Mouse (Mus musculus) adrenal gland, postnatal 25 days (tissue): ENCODE measurements around the gene Lin7a. TPM values are rescaled to one million over a fixed set of nuclear protein-coding genes. Genes with fewer than 3 reads are reported as not detected.
"Not testable (repeated sequence)": the region's sequence is repeated elsewhere in the genome, so short reads cannot be mapped to it uniquely, and the experiment has no call there.

Experiments used
- DNase-seq: peaks from one replicate; pipeline ENCODE4 v3.0.0; 2021; ENCODE audit warnings: mixed read lengths
- total RNA-seq: library from RNA; stranded (reverse); gene quantifications from 2 replicates; pipeline ENCODE4 v1.2.3, GENCODE M21; 2021

Gene Lin7a
- total RNA-seq, 1 experiment from 2014 or later: 1.4 TPM

GRCm38 (mm10) chr10:107237076-107237475 is 34.4 kb upstream of the Lin7a start:
- no peak for DNase-seq

- DNase-seq: no peak
Measured at GRCm38 (mm10) chr10:107237736-107238135, 33.8 kb upstream of the Lin7a start.

GRCm38 (mm10) chr10:107238151-107238860 is 33.2 kb upstream of the Lin7a start:
- DNase-seq: no peak

DNA sequence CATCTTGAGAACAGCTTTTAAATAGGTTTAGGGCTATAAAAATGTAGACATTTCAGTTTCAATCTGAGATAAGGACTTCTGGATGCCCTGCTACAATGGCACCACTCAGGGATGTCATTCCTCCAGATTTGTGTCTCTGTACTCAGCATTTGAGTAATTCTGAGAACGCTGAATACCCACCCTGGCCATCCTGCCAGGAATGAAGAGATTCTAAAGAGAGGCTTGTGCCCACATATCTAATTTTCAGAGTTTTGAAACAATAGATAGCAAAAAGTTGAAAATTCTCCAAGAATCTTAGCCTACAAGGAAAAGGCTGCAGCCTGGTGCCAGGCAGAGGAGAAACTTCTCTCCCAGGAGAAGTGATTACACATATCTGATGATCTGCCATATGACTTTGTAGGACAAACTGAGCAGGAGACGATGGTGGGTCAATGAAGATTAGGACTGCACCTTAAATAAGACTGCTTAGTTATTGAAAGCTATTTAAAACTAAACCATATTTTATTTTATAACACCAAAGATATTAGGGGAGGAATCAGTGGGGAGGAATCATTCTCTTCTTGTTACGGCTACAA is 32.5 kb upstream of the Lin7a start:
- no peak for DNase-seq

DNA sequence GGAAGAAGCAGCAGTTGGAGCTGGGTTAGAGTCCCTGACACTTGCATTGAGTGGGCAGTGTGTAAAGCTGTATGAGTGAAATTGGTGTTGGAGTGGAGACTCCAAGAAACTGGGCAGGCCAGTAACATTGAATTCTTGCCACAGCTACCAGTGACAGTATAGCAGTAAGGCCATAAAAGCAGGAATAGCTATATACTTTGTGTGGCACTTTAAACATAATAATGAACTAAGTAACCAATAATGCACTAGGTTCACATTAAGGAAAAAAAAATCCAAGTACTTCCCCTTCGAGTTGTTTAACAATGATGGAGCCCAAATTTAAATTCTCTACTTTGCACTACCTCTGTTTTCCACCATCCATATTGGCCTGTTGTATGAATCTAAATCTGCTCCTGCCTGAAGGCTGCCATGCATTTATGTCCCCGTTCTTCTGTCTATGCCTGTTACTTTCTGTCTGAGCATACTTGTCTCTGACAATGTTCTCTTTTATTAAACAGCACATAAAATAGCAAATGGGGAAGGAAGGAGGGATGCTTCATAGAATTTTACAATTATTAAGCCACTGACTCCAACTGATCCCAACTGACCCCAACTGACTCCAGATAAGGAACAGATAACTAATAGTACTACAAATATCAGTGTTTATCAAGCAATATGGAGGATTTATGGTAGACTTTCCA is 31.7 kb upstream of the Lin7a start:
- no peak for DNase-seq

- DNase-seq: no peak
Measured at GRCm38 (mm10) chr10:107240446-107240845, 31.0 kb upstream of the Lin7a start.

GRCm38 (mm10) chr10:107240986-107241385 is 30.5 kb upstream of the Lin7a start:
- DNase-seq: no peak

DNA sequence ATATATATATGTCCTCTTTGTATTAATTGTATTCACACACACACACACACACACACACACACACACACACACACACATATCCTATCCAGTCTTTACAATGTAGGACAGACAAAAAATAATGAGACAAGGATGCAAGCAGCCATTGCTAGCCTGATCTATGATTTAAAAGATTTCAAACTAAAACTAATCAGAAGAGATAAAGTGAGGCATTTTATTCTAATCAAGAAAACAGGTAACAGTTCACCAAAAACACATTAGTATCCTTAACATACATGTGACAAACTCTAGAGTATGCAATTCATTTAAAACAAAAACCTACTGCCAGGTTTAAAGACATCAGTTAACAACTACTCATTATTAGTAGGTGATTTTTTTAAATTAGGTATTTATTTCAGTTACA is 30.1 kb upstream of the Lin7a start:
- no peak for DNase-seq

GRCm38 (mm10) chr10:107241999-107242398 is 29.5 kb upstream of the Lin7a start:
- DNase-seq: not testable (repeated sequence)

DNA sequence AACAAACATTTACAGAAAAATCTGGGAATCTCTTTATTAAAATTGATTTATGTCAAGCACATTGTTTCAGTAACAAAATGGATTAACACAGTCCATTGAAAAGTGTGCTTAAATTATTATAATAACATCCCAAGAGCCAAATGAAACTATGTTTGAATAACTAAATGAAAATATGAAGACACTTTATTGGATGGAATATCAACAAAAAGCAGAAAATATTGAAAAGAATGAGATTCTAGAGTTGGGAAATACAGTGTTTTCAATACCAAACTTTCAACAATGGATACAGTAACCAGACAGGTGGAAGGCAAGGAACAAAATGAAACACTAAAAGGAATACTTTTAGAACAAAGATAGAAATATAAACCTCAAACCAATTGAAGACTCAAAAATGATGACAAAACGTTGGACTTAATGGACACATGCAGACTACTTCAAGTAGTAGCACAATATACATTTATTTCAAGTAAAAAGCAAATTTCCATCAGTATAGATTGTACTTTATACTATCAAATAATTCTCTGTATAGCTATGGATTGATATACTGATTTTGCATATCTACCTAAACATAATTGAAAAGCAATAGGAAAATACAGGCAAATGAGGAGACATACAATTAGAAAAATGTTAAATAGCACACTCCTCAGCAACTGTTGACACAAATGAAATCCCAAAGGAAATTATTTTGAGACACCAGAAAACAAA is 28.6 kb upstream of the Lin7a start:
- DNase-seq: no peak

GRCm38 (mm10) chr10:107244211-107244610 is 27.3 kb upstream of the Lin7a start:
- no peak for DNase-seq

GRCm38 (mm10) chr10:107244691-107245530 is 26.6 kb upstream of the Lin7a start:
- DNase-seq: no peak

DNA sequence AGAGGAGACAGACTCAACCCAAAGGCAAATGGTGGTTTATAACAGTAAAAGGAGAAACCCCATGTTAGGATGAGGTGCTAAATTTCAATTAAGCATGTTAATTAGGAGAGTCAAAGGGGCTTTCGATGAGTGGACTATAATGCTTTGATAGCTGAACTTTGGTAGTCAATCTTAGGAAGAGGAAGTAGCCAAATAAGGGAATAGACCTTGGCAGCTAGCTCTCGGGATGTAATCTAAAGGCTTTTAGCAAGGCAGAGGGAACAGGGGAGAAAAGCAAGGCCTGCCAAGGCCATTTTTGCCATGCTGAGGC is 26.0 kb upstream of the Lin7a start:
- no peak for DNase-seq

GRCm38 (mm10) chr10:107245961-107246460 is 25.5 kb upstream of the Lin7a start:
- no peak for DNase-seq

DNA sequence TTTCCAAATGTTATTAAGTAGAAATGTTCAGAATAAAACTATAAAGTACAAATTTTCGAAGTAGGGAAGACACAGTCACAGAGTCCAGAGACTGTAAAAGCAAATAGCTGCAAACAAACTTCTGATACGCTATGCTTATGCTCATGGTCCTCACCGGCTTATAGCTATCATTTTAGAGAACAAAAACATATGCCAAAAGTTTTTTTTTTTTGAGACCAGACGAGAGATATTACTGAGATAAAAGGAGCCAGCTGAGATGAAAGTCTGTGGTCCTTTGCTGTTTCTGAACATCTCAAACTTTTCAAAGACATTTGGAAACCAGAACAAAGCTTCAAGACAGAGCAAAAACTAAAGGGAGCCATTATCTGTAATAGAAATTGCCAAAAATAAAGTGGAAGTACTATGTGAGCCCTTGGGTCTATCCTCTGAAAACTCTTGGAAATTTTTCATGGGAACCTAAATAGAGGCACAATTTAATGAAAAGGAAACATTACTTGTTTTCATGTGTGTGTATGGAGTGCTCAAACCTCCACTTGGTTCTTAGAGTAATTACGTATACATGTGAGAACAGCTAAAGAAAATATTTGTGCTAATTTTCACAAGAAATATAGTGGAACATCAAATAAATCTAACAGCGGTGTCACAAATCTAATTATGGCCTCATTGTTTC is 24.4 kb upstream of the Lin7a start:
- no peak for DNase-seq

DNA sequence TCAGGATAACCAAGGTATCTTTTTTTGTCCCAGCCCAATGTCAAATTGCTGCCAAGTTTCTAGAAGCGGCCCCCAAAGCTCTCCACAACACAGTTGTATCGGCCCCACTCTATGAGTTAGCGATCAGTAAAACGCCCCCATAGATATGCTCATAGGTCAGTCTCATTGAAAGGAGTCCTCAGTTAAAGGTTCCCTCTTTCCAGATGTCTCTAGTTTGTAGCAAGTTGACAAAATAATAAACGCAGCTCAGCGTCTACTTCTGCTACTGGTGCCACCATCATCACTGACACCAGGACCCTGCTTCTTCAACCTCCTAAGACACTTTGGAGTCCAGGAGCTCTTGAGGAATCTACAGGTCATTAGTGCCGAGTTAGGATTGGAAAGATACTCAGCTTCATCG is 23.0 kb upstream of the Lin7a start:
- DNase-seq: no peak

- DNase-seq: no peak
Measured at GRCm38 (mm10) chr10:107249056-107249455, 22.4 kb upstream of the Lin7a start.

DNA sequence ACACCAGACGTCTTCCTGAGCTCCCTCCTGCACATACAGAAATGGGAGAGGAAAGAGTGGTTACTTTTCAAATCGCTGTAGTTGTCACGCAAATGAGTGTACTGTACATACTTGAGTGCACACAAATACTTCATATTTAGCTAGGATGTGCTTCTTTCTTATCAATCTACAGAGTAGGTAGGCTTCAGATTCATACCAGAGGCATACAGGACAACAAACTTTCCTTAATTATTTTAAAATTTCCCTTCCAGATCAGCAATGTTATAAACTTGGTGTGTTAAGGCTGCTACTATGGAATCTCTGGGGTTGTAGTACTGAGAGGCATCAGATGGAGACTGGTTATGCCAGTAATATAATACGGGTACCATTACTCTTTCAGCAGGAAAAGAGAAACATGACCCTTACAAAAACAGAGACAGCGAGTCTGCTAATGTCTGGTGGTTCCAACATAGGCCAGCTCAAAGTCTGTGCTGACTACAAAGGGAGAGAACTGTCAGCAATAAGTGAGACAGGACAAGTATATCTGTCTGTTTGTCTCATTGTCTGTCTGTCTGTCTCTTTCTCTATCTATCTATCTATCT is 21.8 kb upstream of the Lin7a start:
- DNase-seq: no peak

GRCm38 (mm10) chr10:107250346-107251210 is 20.9 kb upstream of the Lin7a start:
- DNase-seq: no peak

- no peak for DNase-seq
Measured at GRCm38 (mm10) chr10:107251271-107251670, 20.2 kb upstream of the Lin7a start.
